Mouse (Mus musculus) gastrocnemius, postnatal 25 days (tissue): ENCODE data around the gene Dek. TPM values are rescaled to one million over a fixed set of nuclear protein-coding genes. Genes with fewer than 3 reads are reported as not detected.

Experiments
- DNase-seq: peaks from one replicate; pipeline ENCODE4 v3.0.0; 2022
- long read RNA-seq, 2 experiments: library from polyadenylated mRNA; stranded (forward); transcript quantifications; one replicate each; pipeline ENCODE4 v2.0.0; 2021
- total RNA-seq, 2 experiments: library from RNA; stranded (reverse); gene quantifications; 1 replicate in 1 of 2; 2 replicates in 1 of 2; pipeline ENCODE4 v1.2.3; 2021

Dek gene
- 10 to 100 TPM; 30.2 to 31.3 TPM for total RNA-seq
- long read RNA-seq, experiment 1, transcript Dek-201 (11 exons, 2,556 nt) = major isoform, 17 of 125 reads
- long read RNA-seq, experiment 1, partial matches to known transcripts = 2 of 125 reads
- long read RNA-seq, experiment 1, other reads (novel, unspliced or antisense) = 105 of 125 reads
- long read RNA-seq, experiment 2, transcript Dek-201 (11 exons, 2,556 nt) = major isoform, 43 of 115 reads
- long read RNA-seq, experiment 2, partial matches to known transcripts = 2 of 115 reads
- long read RNA-seq, experiment 2, other reads (novel, unspliced or antisense) = 70 of 115 reads

DNA sequence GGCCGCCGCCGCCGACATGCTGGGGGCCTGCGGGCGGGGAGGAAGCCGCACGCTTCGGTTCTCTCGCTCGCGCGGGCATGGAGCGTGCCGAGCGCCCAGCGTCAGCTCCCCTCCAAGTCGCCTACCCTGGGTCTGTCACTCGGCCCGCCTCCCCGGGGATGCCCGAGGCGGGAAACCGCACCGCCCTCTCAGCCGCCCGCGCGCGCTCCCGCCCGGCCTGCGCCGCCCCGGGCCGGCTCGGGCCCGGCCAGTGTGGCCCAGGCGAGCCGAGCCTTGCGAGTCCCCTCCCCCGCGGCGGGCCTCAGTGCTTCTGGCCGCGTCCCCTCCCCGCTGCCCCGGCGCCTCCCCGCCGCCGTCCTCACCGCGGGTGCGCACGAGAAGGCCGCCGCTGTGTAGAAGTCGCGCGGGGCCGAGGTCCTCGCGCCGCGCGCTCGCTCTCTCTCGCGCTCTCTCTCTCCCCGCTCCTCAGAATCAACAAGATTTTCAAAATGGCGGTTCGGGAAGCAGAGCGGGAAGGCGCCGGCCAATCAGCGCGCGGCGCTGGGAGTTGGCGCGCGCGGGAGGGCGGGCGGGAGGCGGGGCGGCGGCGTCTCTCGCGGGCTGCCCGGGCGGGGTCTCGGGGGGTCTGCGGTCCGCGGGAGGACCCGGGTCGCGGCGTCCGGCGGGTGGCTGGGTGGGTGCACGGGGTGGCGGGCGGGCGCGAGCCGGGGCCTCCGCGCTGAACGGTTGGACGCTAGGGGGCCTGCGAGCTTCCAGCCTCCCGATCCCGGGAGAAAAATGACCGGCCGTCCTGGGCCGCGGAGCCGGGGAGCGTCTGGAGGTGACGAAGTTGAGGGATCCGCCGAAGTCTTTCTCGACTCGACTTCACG lies at the start of gene Dek:
Gene Dek (minus strand): TSS at position 491 of the 869 bp plus-strand sequence.
- peak; percentile 88 for DNase-seq

DNA sequence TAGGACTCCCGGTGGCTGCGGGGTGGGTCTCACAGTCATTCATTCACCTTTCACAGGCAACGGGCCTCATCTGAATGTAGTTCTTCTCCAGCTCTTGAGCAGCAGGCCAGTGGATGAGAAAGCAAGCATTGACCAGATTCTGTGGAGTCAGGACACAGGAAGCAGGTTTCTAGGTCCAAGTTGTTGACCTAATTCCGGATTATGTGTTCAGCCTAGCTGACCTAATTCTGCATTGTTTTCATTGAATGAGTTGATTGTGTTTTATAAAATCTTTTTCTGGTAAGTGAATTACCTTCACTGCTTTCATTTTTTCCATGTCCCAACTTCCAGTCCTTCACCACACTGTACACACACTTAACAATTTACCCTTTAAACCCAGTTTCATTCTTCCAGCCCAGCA lies 48.9 kb upstream of the Dek start:
- DNase-seq = no peak

DNA sequence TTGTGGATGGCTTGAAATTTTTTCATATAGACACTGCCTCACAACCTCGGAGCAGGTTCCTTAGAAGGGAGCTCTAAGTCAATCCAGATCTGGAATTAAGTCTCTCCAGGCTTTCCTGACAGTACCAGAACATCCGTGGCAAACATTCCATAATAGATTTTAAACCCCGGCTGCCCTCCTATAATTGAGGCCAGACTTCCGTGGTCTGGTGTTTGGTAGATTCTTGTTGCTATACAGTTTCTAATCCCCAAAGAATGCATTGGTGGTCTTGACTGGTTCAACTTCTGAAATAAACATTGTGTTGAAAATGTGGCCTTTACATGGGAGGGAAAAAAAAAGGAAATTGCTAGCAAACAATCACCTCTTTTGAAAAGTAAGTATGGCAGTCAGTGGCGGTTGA lies 47.2 kb upstream of the Dek start:
- no peak for DNase-seq

DNA sequence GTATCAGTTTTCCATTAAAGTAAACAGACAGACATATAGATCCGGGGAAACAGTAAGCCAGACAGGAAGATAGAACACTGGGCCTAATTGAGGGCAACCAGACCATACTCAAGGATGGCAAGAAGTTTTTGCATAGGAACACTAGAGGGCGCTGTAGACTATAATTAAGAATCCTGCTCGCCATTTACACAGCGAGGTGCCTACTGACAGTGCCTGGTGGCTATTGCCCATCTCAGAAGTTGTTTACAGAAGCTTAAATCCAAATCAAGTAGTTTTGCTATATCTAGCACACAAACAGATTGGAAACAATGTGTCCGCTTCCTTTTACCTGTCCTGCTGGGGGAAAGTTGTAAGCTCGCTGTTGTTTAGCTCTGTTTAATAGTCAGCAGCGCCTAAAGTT lies 46.4 kb upstream of the Dek start:
- no peak for DNase-seq

DNA sequence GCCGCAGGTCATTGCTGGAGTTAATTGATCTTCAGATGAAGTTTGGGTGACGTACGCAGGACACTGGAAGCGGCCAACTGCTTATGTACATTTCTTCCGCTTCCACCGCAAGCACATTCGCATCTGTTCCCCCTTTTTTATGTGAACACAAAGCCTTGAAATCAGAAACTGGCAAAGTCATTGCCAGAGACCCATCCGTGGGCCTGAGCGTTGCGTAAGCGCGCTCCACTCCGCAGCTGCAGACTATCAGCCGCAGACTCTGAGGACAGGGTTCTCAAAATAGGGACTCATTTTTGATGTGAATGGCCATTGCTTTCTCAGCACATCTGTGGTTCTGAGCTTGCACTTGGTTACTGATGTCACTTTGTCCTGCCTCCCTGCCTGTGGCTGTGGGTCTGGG lies 45.1 kb upstream of the Dek start:
- DNase-seq = peak; percentile 24

DNA sequence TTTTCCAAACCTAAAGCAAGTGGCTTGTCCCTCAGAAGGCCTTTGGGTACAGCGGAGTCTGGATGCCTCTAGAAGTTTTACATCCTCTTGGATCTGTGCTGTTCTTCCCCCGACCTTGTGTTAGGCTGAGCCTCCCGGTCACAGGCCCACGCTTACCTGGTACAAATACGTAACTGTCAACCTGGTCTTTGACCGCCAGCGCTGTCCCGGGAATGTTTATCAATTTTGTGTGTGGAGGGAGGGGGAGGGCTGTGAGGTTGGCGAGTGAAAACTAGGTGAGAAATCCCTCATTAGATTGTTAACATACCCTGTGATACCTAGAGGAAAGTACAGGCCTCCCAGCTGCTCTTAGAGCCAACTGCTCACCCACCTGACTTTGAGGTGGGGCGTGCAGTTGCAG lies 44.0 kb upstream of the Dek start:
- no peak for DNase-seq

DNA sequence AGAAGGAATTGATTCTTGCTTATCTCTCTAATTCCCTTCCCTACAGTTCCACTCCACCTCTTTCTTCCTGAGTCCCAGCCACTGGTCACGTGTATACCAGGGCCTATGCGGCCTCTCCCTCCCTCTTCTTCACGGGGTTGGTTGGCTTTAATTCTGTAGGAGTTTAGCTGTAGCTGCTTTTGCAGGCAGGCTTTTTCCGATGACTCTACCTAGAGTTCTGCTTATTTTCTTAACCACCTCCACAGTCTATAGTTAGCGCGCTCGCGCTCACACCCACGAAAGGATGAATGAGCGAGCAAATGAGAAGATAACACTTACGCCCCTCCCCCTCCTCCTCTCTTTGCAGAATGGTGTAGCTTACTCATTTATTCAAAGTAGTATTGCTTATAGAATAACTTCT lies 42.6 kb upstream of the Dek start:
- no peak for DNase-seq

DNA sequence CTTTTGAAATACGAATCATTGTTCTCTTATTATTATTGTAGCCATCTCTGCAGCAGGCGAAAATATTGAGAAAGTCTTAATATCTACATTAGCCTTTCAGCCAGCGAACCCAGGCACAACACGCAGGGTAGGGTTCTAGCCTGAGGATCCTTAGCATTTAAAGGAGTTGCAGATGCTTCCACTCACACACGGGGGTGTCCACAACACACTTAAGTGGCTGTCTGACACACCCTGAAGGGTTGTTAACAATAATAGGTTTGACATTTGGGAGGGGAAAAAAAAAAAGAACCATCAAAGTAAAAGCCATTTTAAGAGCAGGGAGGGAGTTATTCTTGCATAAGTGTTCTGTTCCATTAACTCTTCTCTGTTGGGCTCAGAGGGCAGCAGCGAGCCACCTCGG lies 40.4 kb upstream of the Dek start:
- DNase-seq = no peak

DNA sequence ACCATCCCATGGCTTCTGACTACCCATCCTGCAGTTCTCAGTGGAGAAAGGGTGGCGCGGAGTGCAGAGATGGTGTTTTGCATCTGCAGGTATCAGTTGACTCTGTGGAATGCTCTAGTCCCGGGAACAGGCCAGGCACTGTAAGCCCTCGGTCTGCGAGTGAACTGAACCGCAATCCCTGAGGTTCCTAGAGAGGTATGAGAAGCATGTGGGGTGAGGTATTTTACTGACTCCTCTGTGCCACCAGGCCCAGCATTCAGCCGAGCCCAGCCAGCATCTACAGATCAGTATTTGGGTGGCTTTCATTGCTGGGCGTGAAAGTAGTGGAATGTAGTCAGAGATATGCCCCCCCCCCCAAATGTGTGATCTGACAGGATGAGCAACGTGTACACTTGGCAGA lies 39.9 kb upstream of the Dek start:
- DNase-seq = no peak

DNA sequence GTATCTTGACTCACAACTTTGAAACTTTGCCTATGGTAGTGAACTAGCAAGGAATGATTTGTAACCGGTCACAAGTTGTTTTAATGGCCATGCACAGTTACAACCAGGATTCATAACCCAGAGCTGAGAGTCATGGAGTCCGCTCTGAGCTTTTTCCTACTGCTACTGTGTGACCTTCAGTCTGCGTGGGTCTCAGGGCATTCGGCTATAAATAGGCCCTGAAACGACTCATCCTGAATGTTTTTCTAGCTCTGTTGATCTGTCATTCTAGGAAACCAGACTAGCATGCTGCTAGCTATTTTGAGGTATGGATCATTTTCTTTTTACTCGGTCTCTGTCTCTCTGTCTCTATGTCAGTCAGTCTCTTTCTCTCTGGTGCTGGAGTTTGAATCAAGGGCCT lies 36.8 kb upstream of the Dek start:
- no peak for DNase-seq

DNA sequence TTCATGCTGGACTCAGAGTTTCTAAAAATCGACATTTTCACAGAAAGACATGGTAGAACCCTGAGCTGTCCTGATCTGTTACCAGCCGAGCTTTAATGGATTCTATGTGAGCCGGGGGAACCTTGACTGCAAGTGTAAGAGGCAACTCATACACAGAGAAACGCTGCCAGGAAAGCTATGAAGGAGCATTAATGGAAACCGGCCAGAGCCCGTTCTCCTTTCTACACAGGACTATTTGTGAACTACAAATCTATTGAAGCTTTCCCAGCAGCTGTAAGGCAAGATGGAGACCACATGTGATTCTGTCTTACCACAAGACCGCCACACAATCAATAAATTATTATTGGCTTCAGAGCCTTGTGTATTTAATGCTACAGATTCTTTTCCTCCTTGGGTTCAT lies 29.7 kb upstream of the Dek start:
- no peak for DNase-seq

DNA sequence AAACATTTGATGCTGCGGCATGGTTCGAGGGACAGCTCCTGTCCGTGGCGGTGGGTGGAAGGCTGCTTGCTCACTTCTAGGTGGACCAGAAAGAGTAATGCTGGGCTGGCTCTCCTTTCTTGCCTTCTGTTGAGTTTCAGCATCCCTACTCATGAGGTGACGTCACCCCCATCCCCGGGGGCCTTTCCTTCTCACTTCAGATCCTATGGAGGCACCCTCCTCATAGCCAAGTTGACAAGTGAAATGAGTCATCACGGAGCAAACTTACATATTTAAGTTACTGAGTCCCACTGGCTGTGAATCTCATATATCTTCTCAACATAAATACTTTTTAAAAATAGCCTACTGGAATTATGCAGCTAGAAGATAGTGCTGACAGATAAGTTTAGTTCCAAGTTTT lies 28.8 kb upstream of the Dek start:
- DNase-seq = no peak

DNA sequence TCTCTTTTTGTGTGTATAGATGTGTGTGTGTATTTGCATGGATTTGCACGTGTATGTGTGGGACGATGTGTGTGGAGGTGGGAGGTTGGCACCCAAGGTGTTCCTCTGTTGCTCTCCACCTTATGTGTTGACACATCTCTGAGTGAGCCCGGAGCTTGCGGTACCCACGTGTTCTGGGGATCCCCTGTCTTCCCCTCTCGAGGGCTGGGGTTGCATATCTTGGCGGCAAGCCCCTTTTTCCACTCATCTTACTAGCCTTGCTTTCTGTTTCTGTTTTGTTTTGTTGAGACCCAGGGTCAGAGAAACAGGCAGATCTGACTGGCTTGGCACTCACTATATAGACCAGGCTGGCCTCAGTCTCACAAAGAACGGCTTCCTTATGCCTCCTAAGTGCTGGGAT lies 27.1 kb upstream of the Dek start:
- no peak for DNase-seq

DNA sequence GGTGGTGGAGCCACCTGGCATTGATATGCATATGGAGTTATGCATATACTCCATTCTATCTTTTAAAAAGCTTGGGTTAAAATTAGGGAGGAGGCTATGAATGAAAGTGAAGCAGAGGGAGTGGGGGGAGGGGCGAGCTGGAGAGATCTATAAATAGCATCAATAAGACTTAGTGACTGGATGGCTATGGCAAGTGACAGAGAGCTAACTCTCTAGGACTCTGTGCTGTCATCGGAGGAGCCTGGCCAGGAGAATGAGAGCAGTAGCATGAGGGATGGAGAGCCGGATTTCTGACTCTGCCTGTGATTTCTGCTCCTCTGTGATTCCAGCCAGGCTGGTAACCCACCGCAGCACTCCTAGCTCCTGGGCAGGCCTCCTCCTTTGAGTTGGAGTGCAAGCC lies 23.1 kb upstream of the Dek start:
- no peak for DNase-seq

DNA sequence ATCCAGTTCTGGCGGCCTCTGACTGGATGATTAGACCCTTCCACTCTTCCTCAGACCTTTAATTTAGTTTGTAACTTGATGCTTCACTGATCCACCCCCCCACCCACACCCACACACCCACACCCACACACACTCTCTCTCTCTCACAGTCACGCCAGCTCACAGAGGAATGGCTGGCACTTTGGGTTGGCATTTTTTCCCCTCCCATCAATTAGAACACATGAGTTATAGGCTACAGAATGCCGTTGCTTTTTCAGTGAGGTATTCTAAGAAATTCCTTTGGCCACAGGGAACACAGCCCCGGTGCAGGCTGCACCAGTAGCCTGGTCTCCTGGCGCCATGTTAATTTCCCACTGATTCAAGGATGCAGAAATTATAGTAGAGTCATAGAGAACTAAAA lies 19.6 kb upstream of the Dek start:
- DNase-seq = no peak

DNA sequence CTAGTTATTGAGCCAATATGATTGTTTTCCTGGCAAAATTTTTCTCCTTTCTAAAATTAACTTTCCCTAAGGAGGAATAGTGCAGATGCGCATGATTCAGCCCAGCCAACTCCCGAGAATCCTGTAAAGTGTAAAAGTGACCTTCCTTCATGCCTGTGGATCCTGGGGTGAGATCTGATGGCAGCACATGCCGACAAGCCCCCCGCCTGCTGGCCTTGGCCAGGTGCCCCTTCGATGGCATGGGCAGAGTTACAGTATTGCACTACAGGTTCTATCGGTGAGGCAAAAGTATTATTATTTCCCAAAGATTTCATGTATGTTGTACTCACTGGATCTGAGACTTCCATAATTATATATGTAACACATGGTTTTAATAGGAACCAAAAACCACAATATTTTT lies 19.0 kb upstream of the Dek start:
- no peak for DNase-seq

DNA sequence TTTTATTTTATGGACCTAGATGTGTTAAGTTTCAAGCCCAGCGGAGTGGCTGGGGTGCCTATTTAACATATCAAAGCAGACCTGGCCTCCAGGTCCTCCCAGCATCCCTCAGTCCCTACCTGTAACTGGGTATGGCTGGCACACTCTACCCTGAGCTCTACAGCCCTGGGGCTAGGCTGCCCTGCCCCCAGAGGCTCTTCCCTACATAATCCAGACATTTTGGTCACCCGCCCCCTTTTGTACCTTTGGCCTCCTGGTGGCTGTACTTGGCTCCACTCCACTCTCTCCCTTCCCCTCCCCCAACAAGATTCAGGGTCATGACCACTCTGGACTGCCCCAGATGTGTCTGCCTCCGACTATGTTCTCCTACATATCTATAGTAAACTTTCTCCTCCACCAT lies 18.4 kb upstream of the Dek start:
- no peak for DNase-seq

DNA sequence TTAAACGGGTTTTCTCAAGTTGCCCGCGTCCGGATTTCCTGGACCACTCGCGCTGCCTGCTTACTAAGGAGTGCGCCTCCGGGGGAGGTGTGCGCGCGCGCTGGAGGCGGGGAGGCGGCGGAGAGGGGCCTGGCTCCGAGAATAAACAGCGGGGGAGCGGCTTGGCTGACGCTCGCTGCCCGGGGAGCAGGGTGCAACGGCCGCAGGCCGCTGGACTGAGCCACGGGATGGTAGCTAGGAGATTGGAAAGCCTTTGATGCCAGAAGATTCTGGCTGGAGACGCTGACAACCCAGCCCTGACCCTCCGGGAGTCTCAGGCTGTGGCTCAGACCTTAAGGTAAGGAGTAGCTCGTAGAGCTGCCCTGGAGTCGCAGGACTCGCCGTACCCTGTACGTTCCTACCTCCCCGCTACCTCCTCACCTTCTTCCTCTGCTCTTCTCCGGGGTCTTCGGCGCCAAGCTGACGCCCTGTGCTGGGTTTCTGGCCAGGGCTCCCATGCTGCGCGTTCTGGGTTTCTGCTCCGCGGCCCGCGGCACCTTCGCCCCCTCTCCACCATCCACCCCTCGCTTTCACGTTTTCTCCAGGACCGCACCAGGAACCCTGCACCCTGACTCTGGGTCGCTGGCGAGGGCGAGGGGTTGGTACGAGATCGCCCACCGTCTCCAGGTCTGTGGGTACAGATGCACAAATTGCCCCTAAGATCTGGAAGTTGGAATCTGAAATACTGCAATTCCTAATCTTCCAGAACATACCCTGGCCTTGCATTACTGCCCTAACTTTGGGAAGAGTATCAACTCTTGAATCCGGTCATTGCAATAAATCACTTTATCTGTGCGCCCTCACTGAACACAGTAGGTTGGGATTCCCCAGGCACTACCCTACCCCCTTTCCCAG lies 16.8 kb upstream of the Dek start, which contains the start of gene Rnf144b:
Gene Rnf144b (plus strand): TSS at position 120 of the 894 bp plus-strand sequence.
- DNase-seq = peak; percentile 50

DNA sequence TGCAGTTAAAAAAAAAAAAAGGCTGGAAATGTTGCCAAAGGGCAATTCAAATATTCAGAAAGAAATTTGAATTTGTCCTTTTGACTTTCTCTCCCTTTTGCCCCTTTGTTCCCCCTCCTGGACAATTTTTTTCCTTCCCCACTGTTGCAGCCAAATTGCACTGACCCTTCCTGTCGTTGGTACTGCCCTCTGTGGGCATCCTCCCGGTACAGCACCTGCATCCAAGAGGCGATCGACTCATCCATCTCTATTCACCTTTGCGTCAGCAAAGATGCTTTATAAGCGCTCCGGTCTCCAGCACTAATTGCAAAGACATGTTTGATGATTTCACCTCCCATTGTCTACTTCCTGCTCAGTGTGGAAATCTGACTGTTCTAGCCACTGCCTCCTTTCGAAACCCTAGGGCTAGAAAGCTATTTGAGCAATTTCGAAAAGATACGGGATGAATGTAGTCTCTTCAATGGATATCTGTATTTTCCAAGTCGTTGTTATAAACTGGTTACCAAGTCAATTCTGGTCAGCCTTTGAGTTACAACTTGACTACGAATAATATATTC lies 15.4 kb upstream of the Dek start:
- DNase-seq = no peak

DNA sequence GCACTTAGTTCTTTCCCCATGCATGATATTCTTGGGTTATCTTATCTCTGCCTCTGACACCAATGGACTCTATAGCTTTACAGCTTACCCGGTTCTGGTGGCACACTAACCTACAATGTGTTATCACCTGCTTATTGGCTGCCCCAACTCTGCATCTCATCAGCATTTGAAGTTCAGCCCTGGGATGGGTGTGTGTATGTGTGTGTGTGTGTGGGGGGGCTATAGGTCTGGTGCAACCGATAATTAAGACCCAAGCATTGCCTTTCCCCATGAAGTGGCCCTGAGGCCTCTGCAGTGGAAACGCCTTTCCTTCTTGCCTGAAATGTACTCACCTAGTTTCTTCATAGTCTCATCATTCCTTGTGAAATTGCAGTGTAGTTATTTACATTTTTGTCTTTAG lies 10.0 kb upstream of the Dek start:
- no peak for DNase-seq

DNA sequence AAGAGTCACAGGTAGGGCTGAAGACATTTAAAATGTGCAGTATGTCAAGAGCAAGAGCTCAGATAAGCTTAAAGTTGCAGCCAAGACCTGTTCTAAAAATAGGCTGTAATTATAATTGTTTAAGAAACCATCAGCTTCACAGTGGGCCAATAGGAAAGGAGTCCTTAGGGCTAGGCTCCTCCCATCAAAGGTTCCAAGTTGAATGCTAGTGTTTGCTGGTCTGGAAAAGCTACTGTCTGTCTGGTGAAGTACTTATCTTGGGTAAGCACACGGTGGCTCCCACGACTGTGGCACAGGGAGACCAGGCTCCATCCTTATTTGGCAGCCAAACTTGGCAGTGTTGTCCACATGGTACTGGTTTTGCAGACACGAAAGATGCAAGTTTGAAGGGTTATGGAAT lies 6.9 kb upstream of the Dek start:
- no peak for DNase-seq

DNA sequence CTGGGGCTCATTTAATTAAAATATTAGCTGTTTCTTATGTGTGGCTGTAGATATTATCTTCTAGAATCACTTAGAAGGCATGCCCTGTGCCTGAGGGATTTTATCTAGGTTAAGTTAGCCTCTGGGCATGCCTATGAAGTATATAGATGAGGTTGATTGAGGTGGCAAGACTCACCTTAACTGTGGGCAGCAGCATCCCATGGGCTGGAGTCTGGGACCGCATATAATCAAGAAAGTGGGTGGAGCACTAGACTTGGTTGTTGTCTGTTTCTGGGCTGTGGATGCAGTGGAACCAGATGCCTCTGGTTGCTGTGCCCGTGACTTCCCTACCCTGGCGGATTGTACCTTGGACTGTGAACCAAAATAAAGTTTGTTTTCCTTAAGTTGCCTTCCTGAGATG lies 6.1 kb upstream of the Dek start:
- DNase-seq = no peak
